ENCODE assay signal across 17 mouse cellular contexts in the genomic region with DNA sequence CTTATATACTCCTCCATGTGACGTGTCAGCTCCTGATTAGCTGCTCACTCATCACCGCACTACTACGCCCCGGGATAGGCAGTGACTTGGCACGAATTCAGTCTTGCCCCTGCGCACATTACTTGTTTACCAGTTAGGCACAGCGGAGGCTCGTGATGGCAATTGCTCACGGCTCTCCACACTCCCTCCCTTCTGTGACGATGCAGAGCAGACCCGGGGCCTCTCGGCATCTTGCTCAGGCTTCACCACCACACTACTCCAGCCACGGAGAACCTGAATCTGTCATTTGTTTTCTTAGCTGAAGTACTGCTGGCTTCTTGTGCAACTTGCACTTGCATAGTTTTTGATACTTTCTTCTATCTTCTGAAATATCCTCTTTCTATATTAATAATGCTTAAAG.
"Had no signal": no experiment of that assay in that cellular context is flagged by ENCODE, and none has a peak within 500 bp of the region (broad histone marks: within the 10 kb centered on the region; RNA-seq: fewer than 3 reads in every experiment).

No protein-coding gene starts in this region.

- H3K4me3 ChIP-seq: neural tube, embryonic 12.5 days; neural tube, embryonic 13.5 days; neural tube, embryonic 15.5 days; stomach, embryonic 15.5 days had no signal

- H3K4me2 ChIP-seq: neural tube, embryonic 12.5 days; neural tube, embryonic 13.5 days; neural tube, embryonic 15.5 days; stomach, embryonic 15.5 days had no signal

- DNase-seq: retina, postnatal 1 day; right cerebral cortex, adult 18-20 months; right cerebral cortex, postnatal 14 days; right cerebral cortex, postnatal 25 days; right cerebral cortex, postnatal 4 days; spleen, adult 18-20 months; thymus, adult 18-20 months; thymus, adult 2 months; thymus, postnatal 14 days; thymus, postnatal 25 days; thymus, postnatal 36 days; thymus, postnatal 4 days had no signal

- H3K27me3 ChIP-seq: neural tube, embryonic 12.5 days; neural tube, embryonic 13.5 days; neural tube, embryonic 15.5 days; stomach, embryonic 15.5 days had no signal

- H3K27ac ChIP-seq: neural tube, embryonic 12.5 days; neural tube, embryonic 13.5 days; neural tube, embryonic 15.5 days; stomach, embryonic 15.5 days; stomach, postnatal 0 days had no signal

- H3K9ac ChIP-seq: neural tube, embryonic 12.5 days; neural tube, embryonic 13.5 days; neural tube, embryonic 15.5 days; stomach, embryonic 15.5 days had no signal

- H3K4me1 ChIP-seq: neural tube, embryonic 12.5 days; neural tube, embryonic 13.5 days; neural tube, embryonic 15.5 days; stomach, embryonic 15.5 days had no signal

- H3K9me3 ChIP-seq: neural tube, embryonic 12.5 days; neural tube, embryonic 13.5 days; neural tube, embryonic 15.5 days; stomach, embryonic 15.5 days had no signal
